ENCODE assay signal across 12 mouse cellular contexts in genomic region chr13:77878120-77878519, GRCm38 (mm10).
"Had no signal": no experiment of that assay in that cellular context is flagged by ENCODE, and none has a peak within 500 bp of the region (broad histone marks: within the 10 kb centered on the region; RNA-seq: fewer than 3 reads in every experiment).

No protein-coding gene starts in this region.

- H3K27ac ChIP-seq: kidney, postnatal 0 days; limb, embryonic 13.5 days; liver, embryonic 14.5 days; stomach, embryonic 15.5 days had no signal

- H3K27me3 ChIP-seq: limb, embryonic 13.5 days; stomach, embryonic 15.5 days had no signal

- H3K9me3 ChIP-seq: limb, embryonic 13.5 days; stomach, embryonic 15.5 days had no signal

- H3K9ac ChIP-seq: limb, embryonic 13.5 days; liver, embryonic 14.5 days; stomach, embryonic 15.5 days had no signal

- H3K36me3 ChIP-seq: limb, embryonic 13.5 days; stomach, embryonic 15.5 days had no signal

- H3K4me3 ChIP-seq: limb, embryonic 13.5 days; stomach, embryonic 15.5 days had no signal

- DNase-seq: kidney, adult 9 months; kidney, postnatal 36 days; left cerebral cortex, postnatal 4 days; lung, adult 18-20 months; lung, postnatal 36 days; right cerebral cortex, postnatal 14 days; thymus, adult 2 months; thymus, postnatal 25 days had no signal

- H3K4me2 ChIP-seq: limb, embryonic 13.5 days; stomach, embryonic 15.5 days had no signal

- H3K4me1 ChIP-seq: limb, embryonic 13.5 days; stomach, embryonic 15.5 days had no signal
